8 mouse cellular contexts compared by ENCODE assay signal in genomic region chr2:170131981-170132460, GRCm38 (mm10). TPM values are rescaled to one million over a fixed set of nuclear protein-coding genes. Genes with fewer than 3 reads are reported as not detected.
A peak's percentile ranks its signal among the peaks of the same experiment; 100 is the strongest.
DNase-seq lines count a peak whose midpoint lies in the region; ATAC-seq and TF ChIP-seq lines count a peak whose summit lies in the region.

No protein-coding gene starts in this region.

- no peaks in the 10 kb centered on the region for H3K36me3 ChIP-seq in spleen, adult 2 months (ENCODE audit: control insufficient read depth, insufficient read depth, low read length)
- no peaks in the 10 kb centered on the region for H3K36me3 ChIP-seq in embryonic facial prominence, embryonic 13.5 days

- no peak for ATAC-seq in embryonic facial prominence, embryonic 13.5 days (ENCODE audit: insufficient number of reproducible peaks, insufficient read depth, low FRiP score, low TSS enrichment, low read depth)

- peaks cover 12% of the 10 kb centered on the region for H3K4me1 ChIP-seq in spleen, adult 2 months (ENCODE audit: control insufficient read depth, insufficient read depth, insufficient read length)
- peaks cover 45% of the 10 kb centered on the region for H3K4me1 ChIP-seq in embryonic facial prominence, embryonic 13.5 days

- TF ChIP-seq POLR2A in spleen, adult 2 months (IDR thresholded peaks at IDR 0.05; ENCODE audit: low read depth, low read length) = no peak

- H3K4me3 ChIP-seq in spleen, adult 2 months (ENCODE audit: extremely low read depth, insufficient read depth, insufficient read length) = peak overlapping the region; percentile 50
- peak overlapping the region; percentile 89 for H3K4me3 ChIP-seq in embryonic facial prominence, embryonic 13.5 days

- peak overlapping the region; percentile 44; the same call in 1 of the 2 replicates for H3K27ac ChIP-seq in spleen, adult 2 months (ENCODE audit: insufficient read depth, low read length)
- H3K27ac ChIP-seq in embryonic facial prominence, embryonic 13.5 days = peak overlapping the region; percentile 86; the same call in 1 of the 2 replicates

- no peak for DNase-seq in spleen, adult 2 months (ENCODE audit: low read depth in 1 of 2, low spot score in 2 of 2)
- DNase-seq in spleen, postnatal 36 days (ENCODE audit: low spot score in 2 of 2) = no peak
- DNase-seq in kidney, postnatal 10 days = peak; percentile 39
- DNase-seq in retina, postnatal 1 day = peak; percentile 39
- DNase-seq in cerebellum, postnatal 4 days (ENCODE audit: low spot score in 2 of 2) = no peak
- no peak for DNase-seq in cerebellum, postnatal 36 days
- DNase-seq in right cerebral cortex, postnatal 10 days (ENCODE audit: low spot score in 2 of 2) = no peak

- H3K9ac ChIP-seq in embryonic facial prominence, embryonic 13.5 days = no peak overlapping the region

- no peaks in the 10 kb centered on the region for H3K9me3 ChIP-seq in embryonic facial prominence, embryonic 13.5 days

- 1% methylated on average over 10 of the region's 10 CpGs for WGBS in spleen, adult 2 months
- WGBS in embryonic facial prominence, embryonic 13.5 days = 5% methylated on average over 10 of the region's 10 CpGs

- H3K27me3 ChIP-seq in spleen, adult 2 months (ENCODE audit: control insufficient read depth, insufficient read depth, low read length) = no peaks in the 10 kb centered on the region
- H3K27me3 ChIP-seq in embryonic facial prominence, embryonic 13.5 days = no peaks in the 10 kb centered on the region

- no peak for TF ChIP-seq CTCF in spleen, adult 2 months (IDR thresholded peaks at IDR 0.05; ENCODE audit: extremely low read depth, insufficient read depth, insufficient read length, insufficient replicate concordance)

- H3K4me2 ChIP-seq in embryonic facial prominence, embryonic 13.5 days = peak overlapping the region; percentile 73

RNA-seq across cellular contexts. Expression of gene Zfp217, which starts 15.9 kb away (rescaled TPM):
- polyA plus RNA-seq in spleen, adult 2 months (2012; rRNA removed) = 20.6 and 22.3 TPM in 2 replicates
- 4.7 and 5.2 TPM in 2 replicates for polyA plus RNA-seq in embryonic facial prominence, embryonic 13.5 days (2015; fragmentation: Nextera tagmentation; extraction: Ambion mirVana)

Comparison
In these comparisons a context has a peak if more than half of its experiments do, and no peak if none do; other contexts are left out.
1. DNase-seq: peak in kidney, postnatal 10 days (single experiment) and retina, postnatal 1 day (single experiment); none in spleen, adult 2 months (0 of 2), spleen, postnatal 36 days (0 of 2), cerebellum, postnatal 4 days (0 of 2), cerebellum, postnatal 36 days (0 of 2) and right cerebral cortex, postnatal 10 days (0 of 2).